Mouse (Mus musculus) ES-E14 (cell line): ENCODE data around the gene Prkcq. TPM values are rescaled to one million over a fixed set of nuclear protein-coding genes. Genes with fewer than 3 reads are reported as not detected.

Experiments
- DNase-seq: peaks from one replicate; pipeline ENCODE4 v3.0.0-alpha.2; 2013; ENCODE audit warnings: low read depth, low spot score
- H3K27ac ChIP-seq: 2 replicates; pipeline ENCODE4 v1.5.1; 2012; ENCODE audit warnings: low read depth, mild to moderate bottlenecking, low read length, moderate library complexity, mixed read lengths; ENCODE audit not compliant: poor library complexity, insufficient read depth, severe bottlenecking
- H3K36me3 ChIP-seq: 2 replicates; pipeline ENCODE4 v1.6.1; 2012; ENCODE audit warnings: mild to moderate bottlenecking, low read length, moderate library complexity, mixed read lengths; ENCODE audit not compliant: control insufficient read depth, poor library complexity, insufficient read depth, severe bottlenecking
- H3K4me1 ChIP-seq, 2 experiments: fragments of 150-350 bp in 1 of 2; sonication (generic) in 1 of 2; 2 replicates each; pipeline ENCODE4 v1.6.1; 2012; ENCODE audit warnings: low read length in 2 of 2, mild to moderate bottlenecking in 1 of 2, mixed read lengths in 1 of 2; ENCODE audit not compliant: control insufficient read depth in 2 of 2, insufficient read depth in 2 of 2, poor library complexity in 1 of 2
- H3K4me3 ChIP-seq, 2 experiments: fragments of 150-350 bp in 1 of 2; sonication (generic) in 1 of 2; 2 replicates each; pipeline ENCODE4 v1.5.1; 2012; ENCODE audit warnings: low read length in 2 of 2, low read depth in 1 of 2, mild to moderate bottlenecking in 1 of 2, mixed read lengths in 1 of 2; ENCODE audit not compliant: insufficient read depth in 1 of 2, poor library complexity in 1 of 2, severe bottlenecking in 1 of 2
- H3K9ac ChIP-seq: 2 replicates; pipeline ENCODE4 v1.6.1; 2012; ENCODE audit warnings: low read depth, mild to moderate bottlenecking, low read length, mixed read lengths; ENCODE audit not compliant: poor library complexity, insufficient read depth, severe bottlenecking
- H3K9me3 ChIP-seq: fragments of 150-350 bp; sonication (generic); 2 replicates; pipeline ENCODE4 v1.6.1; 2012; ENCODE audit warnings: low read depth, mild to moderate bottlenecking, low read length; ENCODE audit not compliant: control insufficient read depth, insufficient read depth
- CHD2 ChIP-seq: IDR thresholded peaks from 2 replicates; pipeline ENCODE4 v1.6.1; 2014; ENCODE audit warnings: mild to moderate bottlenecking, low read depth, low read length, inconsistent platforms
- HCFC1 ChIP-seq: IDR thresholded peaks from 2 replicates; pipeline ENCODE4 v1.6.1; 2012; ENCODE audit warnings: low read length, inconsistent platforms, borderline replicate concordance; ENCODE audit not compliant: insufficient read depth
- MAFK ChIP-seq: IDR thresholded peaks from 2 replicates; pipeline ENCODE4 v1.6.1; 2014; ENCODE audit warnings: mild to moderate bottlenecking, low read depth, low read length, inconsistent platforms; ENCODE audit not compliant: insufficient read depth
- ZC3H11A ChIP-seq: IDR thresholded peaks from 2 replicates; pipeline ENCODE4 v1.6.1; 2012; ENCODE audit warnings: low read depth, mild to moderate bottlenecking, inconsistent platforms, low read length, borderline replicate concordance
- ZNF384 ChIP-seq: IDR thresholded peaks from 2 replicates; pipeline ENCODE4 v1.6.1; 2012; ENCODE audit warnings: low read depth, low read length, inconsistent platforms
- in situ Hi-C, 2 experiments: fragments of 600-800 bp; cut with MboI; formaldehyde crosslinking; loops; one replicate each; pipeline ENCODE4 v1.15.1; 2025; ENCODE audit warnings: low sequenced_read_pairs in 2 of 2, inconsistent platforms in 1 of 2; ENCODE audit not compliant: unreplicated experiment in 2 of 2
- total RNA-seq: library from RNA; depleted of rRNA; stranded (reverse); fragments of 300-350 nt; gene quantifications from 2 replicates; pipeline ENCODE4 v1.2.3, GENCODE M21; 2012

Gene Prkcq
- total RNA-seq, 1 experiment, result 0.09 TPM

DNA sequence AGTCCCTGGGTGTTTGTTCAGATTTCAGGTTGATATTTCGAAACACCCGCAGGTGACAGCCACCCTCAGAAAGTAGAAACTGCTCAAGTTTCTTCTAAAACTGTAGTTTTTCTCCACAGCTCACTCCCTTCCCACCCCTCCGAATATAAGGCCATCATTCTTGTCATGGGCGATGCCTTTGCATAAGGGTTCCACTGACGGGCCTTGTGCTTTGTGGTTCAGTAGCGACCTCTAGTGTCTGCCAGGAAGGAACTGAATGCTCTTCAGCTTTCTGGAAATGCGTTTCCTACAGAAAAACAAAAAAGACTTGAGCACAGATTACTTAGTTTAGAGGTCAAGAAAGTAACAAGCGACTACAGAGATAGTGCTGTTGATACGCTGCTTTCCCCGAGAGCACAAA lies 148.3 kb downstream of the Prkcq start:
- Histone ChIP-seq H3K36me3 (no peaks in the 10 kb centered on the region), H3K4me3 (no peak overlapping the region), H3K27ac (no peak overlapping the region), H3K9ac (no peak overlapping the region), H3K9me3 (no peaks in the 10 kb centered on the region), H3K4me1 (no peaks in the 10 kb centered on the region)
- TF ChIP-seq HCFC1, result no peak
- no peak for TF ChIP-seq CHD2
- TF ChIP-seq ZC3H11A, result peak; percentile 68; the same call in 1 of the 2 replicates
- TF ChIP-seq MAFK, result no peak
- no peak for TF ChIP-seq ZNF384
- peak; percentile 35 for DNase-seq
- in situ Hi-C loops, result no loop called here

DNA sequence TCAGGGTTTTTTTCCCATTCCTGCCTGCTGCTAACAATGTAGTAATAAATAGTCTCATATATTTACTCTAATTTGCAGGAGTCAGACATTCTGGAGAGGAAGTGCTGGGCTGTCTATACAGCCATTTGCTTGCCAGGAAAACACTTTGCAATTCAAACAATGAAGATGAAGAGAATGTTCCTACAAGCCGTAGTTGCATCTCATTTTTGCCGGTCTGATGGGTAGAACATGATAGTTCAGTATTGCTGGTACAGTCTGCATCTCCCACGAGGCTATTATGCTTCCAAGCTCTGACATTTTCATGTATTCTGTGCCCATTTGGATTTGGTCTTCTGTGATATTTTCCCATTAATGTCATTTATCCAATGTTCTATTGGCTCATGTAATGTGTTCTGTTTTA lies 150.5 kb downstream of the Prkcq start:
- in situ Hi-C loops, result no loop called here
- no peaks in the 10 kb centered on the region for H3K4me1 ChIP-seq
- H3K9me3 ChIP-seq, result no peaks in the 10 kb centered on the region
- H3K9ac ChIP-seq, result no peak overlapping the region
- no peak overlapping the region for H3K27ac ChIP-seq
- no peaks in the 10 kb centered on the region for H3K36me3 ChIP-seq
- TF ChIP-seq ZC3H11A (no peak), CHD2 (no peak), ZNF384 (no peak), MAFK (no peak), HCFC1 (no peak)
- H3K4me3 ChIP-seq, result no peak overlapping the region
- DNase-seq, result no peak

DNA sequence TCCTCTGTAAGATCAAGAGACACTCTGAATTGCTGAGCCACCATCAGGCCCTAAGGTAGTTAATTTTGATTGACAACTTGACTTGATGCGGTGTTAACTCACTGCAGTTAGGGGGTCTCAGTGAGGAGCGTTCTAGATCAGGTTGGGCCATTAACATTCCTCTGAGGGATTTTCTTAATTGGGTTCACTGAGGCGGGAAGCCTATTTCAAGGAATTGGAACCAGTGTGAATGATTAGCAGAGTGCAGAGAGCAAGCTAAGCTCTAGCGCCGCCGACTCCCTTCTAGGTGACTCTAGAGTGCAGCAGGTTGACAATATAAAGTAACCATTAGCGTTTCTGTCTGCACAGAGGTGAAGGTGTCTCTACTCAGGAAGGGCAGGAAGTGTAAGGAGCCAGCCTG lies 155.4 kb downstream of the Prkcq start:
- Histone ChIP-seq H3K27ac (no peak overlapping the region), H3K36me3 (no peaks in the 10 kb centered on the region), H3K9ac (no peak overlapping the region), H3K4me3 (no peak overlapping the region), H3K4me1 (no peaks in the 10 kb centered on the region), H3K9me3 (no peaks in the 10 kb centered on the region)
- TF ChIP-seq MAFK (no peak), ZC3H11A (no peak), HCFC1 (no peak), CHD2 (no peak), ZNF384 (no peak)
- in situ Hi-C loops, result loop anchor here (25.0 kb wide), 1 partner anchor 210 kb away; no protein-coding TSS in a partner anchor
- no peak for DNase-seq

DNA sequence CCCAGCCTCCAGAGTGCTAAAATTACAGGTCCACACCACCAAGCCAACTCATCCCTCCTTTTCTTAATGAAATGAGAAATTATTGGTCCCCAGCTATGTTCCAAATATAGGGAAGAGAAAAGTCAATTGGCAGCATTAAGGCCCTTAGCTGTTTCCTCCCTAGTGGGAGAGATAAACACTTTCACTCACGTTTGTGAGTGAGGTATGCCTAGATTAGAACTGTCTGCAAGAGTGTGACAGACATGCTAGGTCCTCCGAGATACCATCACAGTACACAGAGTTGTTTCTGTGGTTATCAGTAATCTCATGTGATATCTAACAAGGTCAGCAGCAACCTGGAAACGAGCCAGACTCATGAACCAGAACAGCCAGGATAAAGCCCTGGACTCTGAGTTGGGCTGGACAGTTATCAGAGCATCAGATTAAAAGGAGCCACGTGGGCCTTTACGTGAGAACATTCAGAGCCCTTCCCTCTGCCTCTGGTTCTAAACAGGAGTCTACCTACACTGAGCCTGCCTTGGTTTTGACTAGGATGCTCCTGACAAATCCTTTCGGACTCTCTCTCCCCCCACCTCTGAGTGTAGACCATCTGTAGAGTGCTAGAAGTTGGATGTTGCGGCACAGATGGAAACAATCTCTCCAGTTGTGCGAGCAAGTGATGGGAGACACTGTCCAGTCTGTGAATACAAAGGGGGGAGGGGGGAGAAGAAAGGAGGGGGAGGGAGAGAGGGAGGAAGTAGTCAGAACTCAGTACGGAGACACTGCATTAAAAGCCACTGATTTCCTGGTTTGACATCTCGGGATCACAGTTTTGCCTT lies 157.7 kb downstream of the Prkcq start:
- Histone ChIP-seq H3K4me3 (no peak overlapping the region), H3K4me1 (no peaks in the 10 kb centered on the region), H3K9me3 (no peaks in the 10 kb centered on the region), H3K36me3 (no peaks in the 10 kb centered on the region), H3K9ac (no peak overlapping the region), H3K27ac (no peak overlapping the region)
- in situ Hi-C loops, result loop anchor here (25.0 kb wide), 1 partner anchor 208 kb away; no protein-coding TSS in a partner anchor
- DNase-seq, result no peak
- TF ChIP-seq CHD2 (no peak), ZNF384 (no peak), ZC3H11A (no peak), MAFK (no peak), HCFC1 (no peak)
